Mouse (Mus musculus) CD4-positive, CD25-positive, alpha-beta regulatory T cell, adult 2 months (primary cell): ENCODE results near the gene Hspa1l.
"Not testable (repeated sequence)": the region's sequence is repeated elsewhere in the genome, so short reads cannot be mapped to it uniquely, and the experiment has no call there.

Experiments used
- DNase-seq: peaks from one replicate; pipeline ENCODE4 v3.0.0-alpha.2; 2012; ENCODE audit warnings: low read depth, low spot score

Gene Hspa1l

DNA sequence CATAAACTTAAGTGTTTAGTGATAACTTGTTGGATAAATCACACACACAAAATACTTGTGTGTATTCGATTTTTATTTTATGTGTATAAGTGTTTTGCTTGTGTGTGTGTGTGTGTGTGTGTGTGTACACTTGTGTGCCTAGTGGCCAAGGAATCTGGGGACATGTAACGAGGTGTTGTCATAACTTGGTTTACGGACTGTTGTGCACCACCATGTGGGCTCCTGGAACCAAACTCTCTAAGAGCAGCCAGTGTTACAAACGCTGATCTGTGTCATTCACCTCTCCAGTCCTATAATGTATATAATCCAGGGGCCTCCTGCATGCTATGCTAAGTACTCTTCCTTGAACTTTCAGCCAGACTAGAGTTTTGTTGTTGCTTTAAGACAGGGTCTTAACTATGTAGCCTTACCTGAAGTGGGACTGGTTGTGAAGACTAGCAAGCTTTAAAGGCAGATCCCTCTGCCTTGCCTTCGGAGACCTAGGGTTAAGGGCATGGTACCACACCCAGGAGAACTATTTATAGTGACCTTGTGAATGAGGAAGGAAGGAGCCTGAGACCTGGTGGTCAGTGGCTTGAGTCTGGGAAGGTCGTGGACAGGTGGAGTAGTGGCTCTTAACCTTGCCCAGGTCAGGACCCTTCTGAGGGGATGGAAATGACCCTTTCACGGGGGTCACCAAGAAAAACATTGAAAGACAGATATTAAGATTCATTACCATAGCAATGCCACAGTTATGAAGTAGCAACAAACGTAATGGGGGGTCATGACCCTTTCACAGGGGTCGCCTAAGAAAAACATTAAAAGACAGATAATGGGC lies 30.7 kb downstream of the Hspa1l start:
- DNase-seq = no peak

DNA sequence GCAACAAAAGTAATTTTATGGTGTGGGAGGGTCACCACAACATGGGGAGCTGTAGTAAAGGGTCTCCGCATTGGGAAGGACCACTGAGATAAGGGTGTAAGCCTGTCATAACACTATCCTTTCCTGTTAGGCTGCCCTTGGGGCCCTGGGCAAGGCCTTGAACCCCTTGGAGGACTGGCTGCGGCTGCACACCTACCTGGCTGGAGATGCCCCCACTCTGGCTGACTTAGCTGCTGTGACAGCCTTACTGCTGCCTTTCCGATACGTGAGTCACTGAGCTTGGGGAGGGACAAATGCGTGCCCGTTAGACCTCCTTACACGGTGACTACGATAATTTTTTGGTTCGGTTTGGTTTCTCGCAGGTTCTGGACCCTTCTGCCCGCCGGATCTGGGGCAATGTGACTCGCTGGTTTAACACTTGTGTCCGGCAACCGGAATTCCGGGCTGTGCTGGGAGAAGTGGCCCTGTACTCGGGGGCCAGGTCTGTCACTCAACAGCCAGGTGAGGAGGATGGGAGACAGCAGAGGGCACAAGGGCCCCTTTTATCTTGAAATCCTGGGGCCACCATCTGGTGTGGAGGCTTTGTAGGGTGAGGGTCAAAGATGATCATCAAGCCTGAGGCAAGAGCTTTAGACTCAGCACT lies 31.7 kb downstream of the Hspa1l start:
- no peak for DNase-seq

DNA sequence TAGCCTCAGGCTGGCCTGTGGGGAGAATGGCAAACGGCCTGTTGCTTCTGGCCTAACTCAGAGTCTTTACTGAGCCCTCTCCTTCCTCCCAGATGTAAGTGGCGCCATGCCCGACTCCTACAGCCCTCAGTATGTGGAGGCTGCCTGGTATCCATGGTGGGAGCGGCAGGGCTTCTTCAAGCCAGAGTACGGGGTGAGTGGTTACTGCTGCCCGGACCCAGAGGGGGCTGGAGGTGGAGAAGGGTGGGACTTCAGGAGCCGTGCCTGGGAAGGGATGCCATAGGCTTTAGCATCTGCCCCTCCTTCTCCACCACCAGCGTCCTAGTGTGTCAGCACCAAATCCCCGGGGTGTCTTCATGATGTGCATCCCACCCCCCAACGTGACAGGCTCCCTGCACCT lies 32.7 kb downstream of the Hspa1l start:
- no peak for DNase-seq

DNA sequence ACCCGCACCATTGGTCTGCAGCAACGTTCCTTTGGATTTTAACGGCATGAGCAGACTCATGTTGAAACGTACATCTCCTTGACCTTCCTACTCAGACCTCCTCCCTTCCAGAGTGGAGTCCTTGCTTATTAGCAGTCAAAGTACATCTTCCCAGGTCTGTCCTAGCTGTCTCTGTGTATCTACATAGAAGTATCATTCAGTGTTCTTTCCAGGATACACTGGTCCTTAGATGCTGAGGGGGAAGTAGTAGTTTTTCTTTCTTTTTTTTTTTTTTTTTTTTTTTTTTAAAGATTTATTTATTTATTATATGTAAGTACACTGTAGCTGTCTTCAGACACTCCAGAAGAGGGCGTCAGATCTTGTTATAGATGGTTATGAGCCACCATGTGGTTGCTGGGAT lies 33.4 kb downstream of the Hspa1l start:
- not testable (repeated sequence) for DNase-seq

DNA sequence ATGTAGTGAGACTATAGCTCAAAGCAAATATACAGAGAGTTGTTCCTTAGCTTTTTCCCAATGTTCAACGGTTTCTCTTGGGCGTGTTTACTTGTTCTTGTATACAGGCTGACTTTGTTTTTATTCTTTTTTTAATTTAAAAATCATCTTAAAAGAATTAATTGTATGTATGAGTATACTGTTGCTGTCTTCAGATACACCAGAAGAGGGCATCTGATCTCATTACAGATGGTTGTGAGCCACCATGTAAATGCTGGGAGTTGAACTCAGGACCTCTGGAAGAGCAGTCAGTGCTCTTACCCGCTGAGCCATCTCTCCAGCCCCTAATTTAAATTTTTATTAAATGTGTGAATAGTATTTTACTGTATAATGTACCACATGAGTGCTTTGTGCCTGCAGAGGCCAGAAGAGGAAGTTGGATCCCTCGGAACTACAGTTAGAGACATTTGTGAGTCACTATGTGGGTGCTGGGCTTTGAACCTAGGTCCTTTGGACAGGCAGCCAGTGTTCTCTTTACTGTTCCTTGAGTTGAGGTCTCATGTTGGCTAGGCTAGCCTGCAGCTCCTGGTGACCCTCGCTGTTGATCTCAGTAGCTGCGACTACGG lies 35.0 kb downstream of the Hspa1l start:
- DNase-seq = no peak

DNA sequence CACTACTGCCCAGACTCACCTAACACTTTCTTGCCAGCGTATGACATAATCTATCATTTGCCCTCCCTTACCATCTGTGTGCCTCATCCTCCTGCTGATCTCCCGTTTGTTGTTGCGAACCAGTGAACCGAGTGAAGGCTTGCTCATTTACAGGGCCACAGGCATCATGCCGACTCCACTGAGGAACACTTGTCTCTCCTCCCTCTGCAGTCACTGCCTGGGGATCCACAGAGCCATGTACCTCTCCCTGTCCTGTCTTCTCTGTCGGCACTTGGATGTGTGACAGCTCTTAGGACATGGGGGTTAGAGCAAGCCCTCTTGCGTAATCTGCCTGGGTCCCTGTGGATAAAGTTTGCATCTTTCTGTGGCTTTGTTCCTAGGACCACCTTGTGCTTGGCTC lies 37.1 kb downstream of the Hspa1l start:
- DNase-seq = no peak

DNA sequence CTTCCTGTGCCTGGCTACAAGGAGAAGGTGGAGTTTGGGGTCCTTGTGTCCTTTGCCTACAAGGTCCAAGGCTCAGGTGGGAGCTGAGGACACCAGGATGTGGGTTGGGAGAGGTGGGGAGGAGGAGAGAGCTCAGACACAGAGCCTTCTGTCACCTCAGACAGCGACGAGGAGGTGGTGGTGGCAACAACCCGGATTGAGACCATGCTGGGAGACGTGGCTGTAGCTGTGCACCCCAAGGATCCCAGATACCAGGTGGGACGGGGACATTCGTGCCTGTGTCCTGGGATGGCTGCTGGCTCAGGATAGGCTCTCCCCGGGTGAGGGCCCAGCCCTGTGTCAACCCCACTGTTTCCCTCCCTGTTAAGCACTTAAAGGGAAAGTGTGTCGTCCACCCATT lies 38.9 kb downstream of the Hspa1l start:
- DNase-seq = no peak

DNA sequence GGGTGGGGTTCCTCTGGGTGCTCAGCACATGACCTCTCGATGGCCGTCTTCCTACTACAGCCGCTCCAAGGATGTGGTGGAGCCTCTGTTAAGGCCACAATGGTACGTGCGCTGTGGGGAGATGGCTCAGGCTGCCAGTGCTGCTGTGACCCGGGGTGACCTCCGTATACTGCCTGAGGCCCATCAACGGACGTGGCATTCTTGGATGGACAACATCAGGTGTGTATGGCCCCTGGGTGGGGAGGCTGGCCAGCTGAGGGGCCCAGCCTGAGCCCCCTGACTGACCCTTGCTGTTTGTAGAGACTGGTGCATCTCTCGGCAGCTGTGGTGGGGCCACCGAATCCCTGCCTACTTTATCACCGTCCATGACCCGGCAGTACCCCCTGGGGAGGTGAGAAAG lies 39.9 kb downstream of the Hspa1l start:
- no peak for DNase-seq

DNA sequence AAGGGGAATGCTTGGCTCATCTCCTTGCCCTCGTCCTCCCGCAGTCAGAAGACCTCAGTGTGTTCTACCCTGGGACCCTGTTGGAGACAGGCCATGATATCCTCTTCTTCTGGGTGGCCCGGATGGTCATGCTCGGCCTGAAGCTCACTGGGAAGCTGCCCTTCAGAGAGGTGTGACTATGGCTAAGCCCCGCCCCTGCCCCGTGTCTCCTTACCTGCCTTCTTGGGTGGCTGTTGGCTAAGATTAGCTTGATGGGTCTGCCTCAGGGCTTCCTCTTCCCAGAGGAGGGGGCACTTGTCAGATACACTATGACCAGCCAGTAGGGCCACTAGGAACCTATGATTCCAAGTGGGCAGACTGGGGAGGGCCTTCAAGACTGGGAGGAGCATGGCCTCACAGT lies 40.7 kb downstream of the Hspa1l start:
- no peak for DNase-seq

DNA sequence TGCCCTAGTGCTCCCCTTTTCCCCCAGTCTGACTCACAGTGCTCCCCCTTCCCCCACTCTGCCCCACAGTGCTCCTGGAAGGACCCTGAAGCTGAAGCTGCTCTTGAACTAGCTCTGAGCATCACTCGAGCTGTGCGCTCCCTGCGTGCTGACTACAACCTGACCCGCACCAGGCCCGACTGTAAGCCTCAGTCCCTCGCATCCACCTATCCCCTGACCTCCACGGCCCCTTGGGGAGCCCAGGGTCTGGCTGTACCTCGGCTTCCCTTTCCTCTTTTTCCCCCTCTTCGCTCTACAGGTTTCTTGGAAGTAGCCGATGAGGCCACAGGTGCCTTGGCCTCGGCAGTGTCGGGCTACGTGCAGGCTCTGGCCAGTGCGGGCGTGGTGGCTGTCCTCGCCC lies 42.8 kb downstream of the Hspa1l start:
- DNase-seq = no peak

DNA sequence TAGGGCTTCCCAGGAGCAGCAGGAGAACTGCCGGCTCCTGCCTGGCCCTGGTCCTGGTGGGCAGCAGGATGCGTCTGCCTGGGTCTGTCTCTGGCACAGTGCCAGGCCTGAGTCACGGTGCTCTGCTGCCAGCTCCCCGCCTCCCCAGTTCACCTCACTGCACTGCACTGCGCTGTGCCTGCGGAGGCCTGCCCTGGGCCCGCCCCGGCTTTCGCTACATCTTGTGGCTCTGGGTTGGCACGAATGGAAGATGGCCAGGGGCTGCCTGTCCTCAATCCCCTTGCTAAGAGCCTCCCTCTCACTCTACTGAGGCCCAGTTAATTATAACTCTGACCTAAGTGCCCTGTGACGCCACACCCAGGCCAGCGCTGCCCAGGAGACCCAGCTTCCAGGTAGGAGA lies 43.9 kb downstream of the Hspa1l start, which contains the start of gene Vwa7:
Gene Vwa7 (plus strand): TSS at position 204 of the 400 bp plus-strand sequence.
- peak; percentile 28 for DNase-seq

DNA sequence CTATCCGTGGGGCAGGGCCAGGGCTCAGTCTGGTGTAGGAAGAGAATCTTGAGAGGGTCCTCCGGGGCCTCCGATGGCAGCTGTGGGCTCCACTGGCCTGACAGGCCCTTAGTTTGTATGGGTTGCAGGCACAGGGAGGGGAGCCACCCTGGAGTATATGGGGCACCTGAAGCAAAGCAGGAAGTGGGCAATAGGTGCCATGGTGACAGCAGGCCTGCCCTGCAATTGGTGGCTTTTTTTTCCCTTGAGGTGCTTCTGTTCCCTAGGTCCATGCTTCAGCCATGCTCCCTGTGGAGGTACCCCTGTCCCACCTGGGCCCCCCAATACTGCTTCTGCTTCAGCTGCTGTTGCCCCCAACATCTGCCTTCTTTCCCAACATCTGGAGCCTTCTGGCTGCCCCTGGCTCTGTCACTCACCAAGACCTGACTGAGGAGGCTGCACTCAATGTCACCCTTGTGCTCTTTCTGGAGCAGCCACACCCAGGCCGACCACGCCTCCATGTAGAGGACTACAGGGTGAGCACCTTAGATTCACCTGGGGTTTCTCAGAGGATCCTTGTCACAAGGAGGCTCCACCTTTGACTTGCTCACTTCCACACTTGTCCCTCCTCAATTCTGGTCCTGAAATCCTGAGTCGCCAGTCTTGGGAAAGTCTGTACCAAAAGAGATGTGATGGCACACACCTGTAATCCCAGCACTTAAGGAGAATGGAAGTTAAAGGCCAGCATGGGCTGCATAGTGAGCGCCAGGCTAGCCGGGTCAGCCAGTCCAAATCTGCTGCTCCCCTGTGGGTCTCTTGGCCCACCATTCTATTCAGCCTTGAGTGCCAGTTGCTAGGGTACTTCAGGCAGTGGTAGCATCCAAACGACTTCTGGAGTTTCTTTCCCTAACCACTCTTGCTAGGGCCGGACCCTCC lies 44.5 kb downstream of the Hspa1l start:
- DNase-seq = peak; percentile 36

DNA sequence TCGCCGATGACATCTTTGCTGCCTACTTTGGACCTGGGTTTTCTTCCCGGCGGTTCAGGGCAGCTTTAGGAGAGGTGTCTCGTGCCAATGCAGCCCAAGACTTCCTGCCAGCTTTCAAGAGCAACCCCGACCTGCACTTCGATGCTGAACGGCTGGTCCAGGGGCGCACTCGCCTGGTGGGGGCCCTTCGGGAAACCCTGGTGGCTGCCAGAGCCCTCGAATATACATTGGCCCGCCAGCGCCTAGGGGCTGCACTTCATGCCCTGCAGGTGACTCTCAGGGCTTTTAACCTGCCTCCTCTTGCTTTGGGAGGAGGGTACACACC lies 45.2 kb downstream of the Hspa1l start:
- DNase-seq = no peak

DNA sequence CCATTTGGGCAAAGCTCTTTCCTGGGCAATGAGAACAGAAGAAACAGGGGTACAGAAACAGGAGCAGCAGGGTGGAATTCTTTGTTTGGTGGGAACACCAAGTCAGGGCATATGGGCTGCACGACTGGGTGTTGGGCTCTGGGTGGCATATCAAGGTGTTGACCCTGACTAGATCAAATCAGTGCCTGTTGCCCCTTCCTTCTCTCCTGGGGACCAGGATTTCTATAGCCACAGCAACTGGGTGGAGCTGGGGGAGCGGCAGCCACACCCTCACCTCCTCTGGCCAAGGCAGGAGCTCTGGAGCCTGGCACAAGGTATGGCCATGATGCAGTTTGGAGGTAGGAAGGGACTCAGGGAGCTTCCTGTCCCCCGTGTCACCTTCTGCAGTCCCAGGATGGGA lies 45.7 kb downstream of the Hspa1l start:
- no peak for DNase-seq

DNA sequence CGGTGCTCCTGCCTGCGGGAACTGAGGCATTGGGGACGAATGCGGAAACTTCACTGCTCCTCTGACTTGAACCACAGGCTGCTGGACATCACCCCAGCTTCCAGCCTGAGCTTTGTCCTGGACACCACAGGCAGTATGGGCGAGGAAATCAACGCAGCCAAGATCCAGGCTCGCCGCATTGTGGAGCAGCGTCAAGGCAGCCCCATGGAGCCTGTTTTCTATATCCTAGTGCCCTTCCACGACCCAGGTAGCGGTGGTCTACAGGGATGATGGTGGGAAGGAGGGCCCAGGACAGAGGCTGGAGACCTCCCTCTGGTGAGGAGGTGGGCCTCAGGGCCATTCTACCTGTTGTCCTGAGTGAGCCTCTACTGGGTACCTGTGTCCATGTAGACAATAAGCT lies 47.4 kb downstream of the Hspa1l start:
- DNase-seq = no peak

DNA sequence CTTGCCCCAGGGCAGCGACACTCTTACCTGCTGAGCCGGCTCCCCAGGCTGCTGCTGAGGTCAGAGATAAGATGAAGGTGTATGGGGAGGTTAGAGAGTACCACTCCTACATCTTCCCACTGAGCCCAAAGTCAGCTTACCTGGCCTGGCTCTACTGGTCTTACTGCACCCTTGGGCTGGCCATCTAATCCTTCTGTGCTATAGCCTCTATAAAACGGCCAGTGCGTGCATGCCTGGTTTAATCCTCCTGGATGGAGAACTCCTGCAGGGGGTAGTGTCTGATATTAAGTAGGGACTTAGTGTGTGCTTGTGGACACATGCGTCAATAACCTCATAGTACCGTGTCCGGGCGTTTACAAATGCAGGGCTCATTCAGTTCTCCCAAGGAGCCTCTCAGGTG lies 48.0 kb downstream of the Hspa1l start:
- DNase-seq = no peak

DNA sequence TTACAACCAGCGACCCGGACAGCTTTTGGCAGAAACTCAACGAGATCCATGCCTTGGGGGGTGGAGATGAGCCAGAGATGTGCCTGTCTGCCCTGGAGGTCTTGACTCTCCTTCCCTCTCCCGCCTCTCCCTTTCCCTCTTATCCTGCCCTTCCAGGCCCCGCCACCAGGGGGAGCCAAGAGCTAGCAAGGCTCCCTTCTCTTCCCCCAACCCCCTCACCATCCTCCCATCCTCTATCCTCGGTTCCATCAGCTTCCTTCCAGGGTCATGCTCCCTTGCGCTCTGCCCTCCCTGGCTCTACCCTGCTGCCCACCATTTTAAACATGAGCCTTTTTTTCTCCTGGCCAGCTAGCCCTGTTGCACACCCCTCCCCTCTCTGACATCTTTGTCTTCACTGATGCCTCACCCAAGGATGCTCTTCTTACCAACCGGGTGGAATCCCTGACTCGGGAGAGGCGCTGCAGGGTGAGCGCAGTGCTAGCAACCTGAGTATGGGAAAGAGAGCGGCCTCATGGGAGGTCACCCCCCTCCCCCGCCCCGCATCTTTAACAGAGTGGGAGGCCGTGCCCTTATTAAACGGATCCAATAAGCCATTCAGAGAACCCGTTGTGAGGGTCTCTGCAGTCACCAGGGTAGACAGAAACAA lies 48.8 kb downstream of the Hspa1l start:
- peak; percentile 89 for DNase-seq

DNA sequence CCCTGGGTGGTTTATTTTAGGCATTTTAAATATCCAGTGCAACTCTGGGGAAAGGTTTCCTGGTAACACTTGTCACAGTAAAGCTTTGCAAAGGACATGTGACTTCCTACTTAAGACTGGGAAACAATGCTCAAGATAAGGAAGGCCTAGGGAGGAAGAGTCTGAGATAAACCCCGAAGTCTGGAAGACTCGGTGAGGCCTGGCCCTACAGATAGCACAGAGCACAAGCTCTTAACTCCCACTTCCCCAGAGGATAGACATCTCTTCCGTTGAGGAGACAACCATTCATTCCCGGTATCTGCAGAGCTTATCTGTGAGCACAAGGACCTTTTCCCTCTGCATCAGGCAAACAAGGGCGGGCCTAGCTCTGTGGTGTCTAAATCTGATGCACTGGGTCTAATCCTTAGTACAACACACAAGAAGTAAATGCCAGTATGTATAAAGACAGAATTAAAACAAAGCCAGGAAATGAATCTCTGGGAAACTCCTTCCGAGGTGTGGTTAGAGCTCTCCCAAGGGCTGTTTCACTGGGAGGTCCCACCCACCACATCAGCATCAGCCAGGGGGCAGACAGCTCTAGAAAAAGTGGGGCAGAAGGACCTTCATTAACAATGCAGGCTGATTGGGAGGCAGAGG lies 49.5 kb downstream of the Hspa1l start:
- no peak for DNase-seq

DNA sequence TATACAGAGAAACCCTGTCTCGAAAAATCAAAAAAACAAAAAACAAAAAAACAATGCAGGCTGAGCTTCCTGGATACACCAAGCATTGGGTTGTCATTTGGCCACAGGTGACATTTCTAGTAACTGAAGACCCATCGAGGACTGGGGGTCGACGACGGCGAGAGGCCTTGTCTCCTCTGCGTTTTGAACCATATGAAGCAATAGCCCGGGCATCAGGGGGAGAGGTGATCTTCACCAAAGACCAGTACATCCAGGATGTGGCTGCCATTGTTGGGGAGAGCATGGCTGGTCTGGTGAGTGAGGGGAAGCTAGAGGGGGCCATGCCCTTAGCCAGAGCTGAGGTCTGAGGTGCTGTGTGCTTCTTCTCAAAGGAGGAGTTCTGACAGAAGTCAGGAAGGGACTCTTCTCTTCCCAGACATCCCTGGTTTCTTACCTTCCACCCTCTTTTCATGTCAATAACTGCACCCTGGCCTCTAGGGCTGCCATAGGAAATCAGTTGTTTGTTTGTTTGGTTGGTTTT lies 50.1 kb downstream of the Hspa1l start:
- DNase-seq = no peak

DNA sequence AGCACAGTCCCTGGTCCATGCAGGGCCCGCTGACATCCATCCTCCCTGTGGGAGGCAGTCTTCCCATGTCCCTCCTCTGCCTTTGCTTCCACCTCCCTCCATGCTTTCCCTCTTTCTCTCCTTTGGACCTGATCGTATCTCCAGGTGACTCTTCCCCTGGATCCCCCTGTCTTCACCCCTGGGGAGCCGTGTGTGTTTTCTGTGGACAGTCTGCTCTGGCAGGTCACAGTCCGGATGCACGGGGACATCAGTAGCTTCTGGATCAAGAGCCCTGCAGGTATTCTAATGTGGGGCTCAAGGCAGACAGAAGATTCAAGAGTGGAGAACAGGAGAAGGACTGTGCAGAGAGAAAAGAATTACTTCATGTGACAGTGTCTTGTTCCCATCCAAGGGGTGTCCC lies 50.7 kb downstream of the Hspa1l start:
- DNase-seq = no peak

DNA sequence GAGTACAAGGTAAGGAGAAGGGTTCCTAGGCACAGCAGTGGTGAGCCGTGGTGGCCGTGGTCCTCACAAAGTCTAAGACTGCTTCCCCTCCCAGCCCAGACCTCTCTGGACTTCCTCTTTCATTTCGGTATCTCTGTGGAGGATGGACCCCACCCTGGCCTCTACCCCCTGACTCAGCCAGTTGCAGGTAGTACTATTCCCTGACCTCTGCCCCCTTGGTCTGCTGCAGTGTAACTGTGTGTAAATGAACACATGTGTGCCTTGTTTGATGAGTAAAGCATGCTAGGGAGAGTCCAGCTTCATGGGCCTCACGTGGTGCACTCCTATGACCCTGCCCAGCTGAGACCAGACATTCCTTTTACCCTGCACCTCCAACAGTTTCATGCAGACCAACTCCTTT lies 51.3 kb downstream of the Hspa1l start:
- DNase-seq = no peak
